Mouse (Mus musculus): Measurements from ENCODE around the gene Olfr1331.

GRCm38 (mm10) chr4:118901981-118902380, 37.5 kb downstream of the Olfr1331 start:
- no peak for TF ChIP-seq POLR2A (IDR thresholded peaks at IDR 0.05; ENCODE audit: extremely low read depth, insufficient read depth, low read length)
- TF ChIP-seq CTCF (IDR thresholded peaks at IDR 0.05; ENCODE audit: low read depth, low read length): no peak

Data from liver, adult 2 months (tissue).